Mouse (Mus musculus): ENCODE measurements at regions not wholly inside any gene's neighbourhood (a gene's known extent, or its start where the extent isn't known, plus 50 kb on each side); places are given as distances from the start of the nearest gene placed in this dataset.

- TF ChIP-seq CTCF (IDR thresholded peaks at IDR 0.05; ENCODE audit: low read depth) (no peak), EP300 (IDR thresholded peaks at IDR 0.05; ENCODE audit: low read depth) (no peak)
Observed at GRCm38 (mm10) chr2:110508162-110508748, 88.8 kb upstream of the Slc5a12 start.

All from liver, postnatal 0 days (tissue).